Mouse (Mus musculus): ENCODE measurements at regions not wholly inside any gene's neighbourhood (a gene's known extent, or its start where the extent isn't known, plus 50 kb on each side); places are given as distances from the start of the nearest gene placed in this dataset.

- ATAC-seq: no peak
Observed at GRCm38 (mm10) chr7:37241781-37242180, 531.7 kb downstream of the Zfp536 start.

- no peak for ATAC-seq
Observed at GRCm38 (mm10) chr7:37242476-37242875, 531.0 kb downstream of the Zfp536 start.

- ATAC-seq: no peak
Observed at GRCm38 (mm10) chr7:37246156-37246555, 527.3 kb downstream of the Zfp536 start.

GRCm38 (mm10) chr7:37254431-37254830 lies 519.0 kb downstream of the Zfp536 start:
- no peak for ATAC-seq

GRCm38 (mm10) chr7:37255840-37256239 lies 517.6 kb downstream of the Zfp536 start:
- ATAC-seq: no peak

GRCm38 (mm10) chr7:37259293-37259692 lies 514.1 kb downstream of the Zfp536 start:
- no peak for ATAC-seq

GRCm38 (mm10) chr7:37262846-37263245 lies 510.6 kb downstream of the Zfp536 start:
- no peak for ATAC-seq

GRCm38 (mm10) chr7:37267404-37267803 lies 506.0 kb downstream of the Zfp536 start:
- ATAC-seq: no peak

- ATAC-seq: no peak
Observed at GRCm38 (mm10) chr7:37270841-37271240, 502.6 kb downstream of the Zfp536 start.

- ATAC-seq: no peak
Observed at GRCm38 (mm10) chr7:37290018-37290417, 483.4 kb downstream of the Zfp536 start.

GRCm38 (mm10) chr7:37290493-37291045 lies 482.9 kb downstream of the Zfp536 start:
- no peak for ATAC-seq

GRCm38 (mm10) chr7:37291726-37292125 lies 481.7 kb downstream of the Zfp536 start:
- no peak for ATAC-seq

GRCm38 (mm10) chr7:37292554-37292953 lies 480.9 kb downstream of the Zfp536 start:
- no peak for ATAC-seq

GRCm38 (mm10) chr7:37298888-37299287 lies 474.6 kb downstream of the Zfp536 start:
- no peak for ATAC-seq

- no peak for ATAC-seq
Observed at GRCm38 (mm10) chr7:37305463-37305862, 468.0 kb downstream of the Zfp536 start.

- ATAC-seq: no peak
Observed at GRCm38 (mm10) chr7:37307191-37307590, 466.2 kb downstream of the Zfp536 start.

GRCm38 (mm10) chr7:37324653-37325052 lies 448.8 kb downstream of the Zfp536 start:
- no peak for ATAC-seq

- ATAC-seq: no peak
Observed at GRCm38 (mm10) chr7:37333451-37333850, 440.0 kb downstream of the Zfp536 start.

- no peak for ATAC-seq
Observed at GRCm38 (mm10) chr7:37335212-37335611, 438.2 kb downstream of the Zfp536 start.

GRCm38 (mm10) chr7:37336171-37336850 lies 437.1 kb downstream of the Zfp536 start:
- no peak for ATAC-seq

GRCm38 (mm10) chr7:37336851-37337531 lies 436.4 kb downstream of the Zfp536 start:
- ATAC-seq: no peak

GRCm38 (mm10) chr7:37337616-37338015 lies 435.8 kb downstream of the Zfp536 start:
- ATAC-seq: no peak

- ATAC-seq: no peak
Observed at GRCm38 (mm10) chr7:37338067-37338501, 435.4 kb downstream of the Zfp536 start.

- ATAC-seq: no peak
Observed at GRCm38 (mm10) chr7:37342613-37343012, 430.8 kb downstream of the Zfp536 start.
